Mouse (Mus musculus): ENCODE measurements around the gene Pyy.

DNA sequence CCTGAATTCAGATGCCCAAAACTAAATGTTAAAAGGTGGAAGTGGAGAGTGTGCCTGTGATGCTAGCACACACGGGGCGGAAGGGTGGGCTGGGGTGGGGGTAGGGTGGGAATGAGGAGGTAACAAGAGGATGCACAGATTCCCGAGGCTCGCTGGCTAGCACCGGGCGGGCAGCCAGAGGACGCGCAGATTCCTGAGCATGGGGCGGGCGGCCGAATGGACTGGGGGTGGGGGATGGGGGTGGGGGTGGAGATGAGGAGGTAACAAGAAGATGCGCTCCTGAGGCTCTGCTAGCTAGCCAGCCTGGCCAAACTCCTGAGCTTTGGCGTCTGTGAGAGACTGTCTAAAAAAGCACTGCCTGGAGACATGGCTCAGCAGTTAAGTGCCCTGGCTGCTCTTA, 37.2 kb downstream of the Pyy start:
- TF ChIP-seq POLR2A (IDR thresholded peaks at IDR 0.05; ENCODE audit: low read depth, low read length) (no peak), CTCF (conservative IDR thresholded peaks at IDR 0.05 in 1 of 2, IDR thresholded peaks at IDR 0.05 in 1 of 2; ENCODE audit: low read depth in 2 of 2, low read length in 2 of 2) (no peak), RCOR1 (conservative IDR thresholded peaks at IDR 0.05; ENCODE audit: low read depth, low read length) (no peak), MAFK (IDR thresholded peaks at IDR 0.05; ENCODE audit: insufficient replicate concordance, low read length) (no peak), TCF12 (IDR thresholded peaks at IDR 0.05; ENCODE audit: low read depth, low read length) (no peak), NELFE (IDR thresholded peaks at IDR 0.05; ENCODE audit: low read depth, low read length) (no peak), GABPA (IDR thresholded peaks at IDR 0.05; ENCODE audit: insufficient replicate concordance, low read depth, low read length) (no peak), SMC3 (IDR thresholded peaks at IDR 0.05; ENCODE audit: low read depth, low read length) (no peak)
